Mouse (Mus musculus): ENCODE data around the gene Gtf3c5.

The Gtf3c5 gene

GRCm38 (mm10) chr2:28583651-28584050 lies at the start of gene Gtf3c5:
Gene Gtf3c5 (minus strand): TSS chr2:28583751.
- no peak for DNase-seq (ENCODE audit: low spot score)

DNA sequence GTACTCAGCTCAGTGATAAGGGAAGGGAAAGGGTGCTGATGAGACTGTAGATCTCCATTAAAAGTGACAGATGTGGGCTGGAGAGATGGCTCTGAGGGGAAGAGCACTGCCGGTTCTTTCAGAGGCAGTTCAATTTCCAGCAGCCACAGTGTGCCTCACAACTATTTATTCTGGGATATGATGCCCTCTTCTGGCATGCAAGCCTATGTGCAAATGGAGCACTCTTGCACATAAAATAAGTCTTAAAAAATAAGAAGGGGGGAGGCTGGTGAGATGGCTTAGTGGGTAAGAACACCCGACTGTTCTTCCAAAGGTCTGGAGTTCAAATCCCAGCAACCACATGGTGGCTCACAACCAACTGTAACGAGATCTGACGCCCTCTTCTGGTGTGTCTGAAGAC lies 49.6 kb upstream of the Gtf3c5 start:
- DNase-seq (ENCODE audit: low spot score): no peak

GRCm38 (mm10) chr2:28632626-28633025 lies 49.1 kb upstream of the Gtf3c5 start:
- DNase-seq (ENCODE audit: low spot score): no peak

DNA sequence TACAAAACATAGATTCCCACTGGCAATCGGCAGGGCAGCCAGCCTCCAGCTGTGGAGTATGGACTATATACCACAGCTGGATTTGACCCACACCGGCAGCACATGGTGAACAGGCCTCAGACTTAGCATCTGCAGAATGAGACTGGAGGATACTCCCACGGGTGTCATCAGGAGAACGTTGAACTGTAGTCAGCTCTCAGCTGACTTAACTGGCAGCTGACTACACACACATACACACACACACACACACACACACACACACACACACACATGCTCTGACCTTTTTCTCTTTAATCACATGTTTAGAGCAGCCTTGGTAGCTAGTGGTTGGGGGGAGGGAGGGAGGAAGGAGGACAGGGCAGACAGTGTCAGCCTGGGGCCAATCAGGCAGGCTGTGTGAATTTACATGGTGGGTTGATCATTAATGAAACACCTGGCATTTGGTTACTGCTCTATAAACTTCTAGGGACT lies 46.4 kb upstream of the Gtf3c5 start:
- no peak for DNase-seq (ENCODE audit: low spot score)

GRCm38 (mm10) chr2:28628053-28628452 lies 44.5 kb upstream of the Gtf3c5 start:
- DNase-seq (ENCODE audit: low spot score): no peak

GRCm38 (mm10) chr2:28626038-28626437 lies 42.5 kb upstream of the Gtf3c5 start:
- DNase-seq (ENCODE audit: low spot score): no peak

DNA sequence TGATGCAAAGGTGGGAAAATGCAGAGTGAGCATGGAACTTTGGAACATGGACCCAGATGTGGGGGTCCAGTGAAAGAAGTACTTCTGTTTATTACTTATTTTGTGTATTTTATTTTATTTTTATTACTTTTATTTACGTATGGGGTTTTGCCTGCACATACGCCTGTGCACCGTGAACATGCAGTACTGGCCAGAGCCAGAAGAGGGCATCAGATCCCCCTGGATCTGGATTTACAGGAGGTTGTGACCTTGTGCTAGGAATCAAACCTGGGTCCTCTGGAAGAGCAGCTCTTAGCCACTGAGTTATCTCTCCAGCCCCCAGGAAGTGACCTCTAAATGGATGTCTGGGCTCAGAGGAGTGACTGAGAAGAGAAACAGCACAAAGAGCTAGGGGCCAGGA lies 41.3 kb upstream of the Gtf3c5 start:
- DNase-seq (ENCODE audit: low spot score): no peak

DNA sequence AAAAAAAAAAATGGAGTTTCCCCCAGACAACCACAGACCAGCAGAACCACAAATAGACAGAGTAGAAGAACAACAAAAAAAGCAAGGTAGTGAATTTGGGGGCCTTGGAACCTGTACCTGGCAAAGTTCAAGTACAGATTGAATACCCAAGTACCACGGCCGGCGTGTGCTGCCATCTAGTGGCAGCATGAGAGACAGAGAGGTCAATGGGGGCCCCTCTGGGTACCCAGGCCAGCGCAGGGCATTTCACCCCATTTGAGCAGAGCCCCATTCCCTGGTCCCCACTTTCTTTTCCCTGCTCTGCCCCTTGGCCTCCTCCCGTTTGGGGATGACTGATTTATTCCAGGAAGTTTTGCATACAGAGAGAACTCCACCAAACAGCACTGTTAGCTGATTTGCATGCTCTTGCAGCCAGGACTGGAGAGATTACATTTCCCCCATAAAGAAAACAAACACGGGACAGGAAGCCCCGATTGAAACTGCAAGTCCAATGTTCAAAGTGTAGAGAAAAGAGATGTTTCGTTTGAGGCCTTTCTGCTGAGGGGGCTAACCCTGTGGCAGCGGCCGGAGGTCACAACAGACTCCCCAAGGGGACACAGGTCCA lies 39.1 kb upstream of the Gtf3c5 start:
- DNase-seq (ENCODE audit: low spot score): peak; percentile 59

- DNase-seq (ENCODE audit: low spot score): peak; percentile 46
Observed at GRCm38 (mm10) chr2:28621664-28622171, 38.2 kb upstream of the Gtf3c5 start, which contains the start of gene Gfi1b. Gene Gfi1b (minus strand): TSS chr2:28621982.

DNA sequence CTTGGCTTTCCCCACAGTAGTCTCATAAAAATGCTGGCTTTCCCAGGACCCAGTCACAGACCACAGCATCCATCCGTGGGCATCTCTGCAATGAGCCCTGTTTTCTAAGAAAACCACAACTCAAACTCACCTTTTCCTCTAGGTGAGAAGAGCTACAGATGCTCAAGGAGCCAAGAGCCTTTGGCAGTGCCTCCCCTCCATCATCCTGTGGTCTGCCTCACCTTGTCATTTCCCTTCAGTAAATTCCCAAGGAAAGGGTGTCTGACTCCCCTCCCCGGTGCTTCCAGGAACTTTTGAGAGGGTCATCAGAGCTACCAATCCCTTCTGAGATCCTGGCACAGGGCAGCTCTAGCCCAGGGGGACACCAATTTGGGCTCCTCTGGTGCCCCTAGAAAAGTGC lies 37.6 kb upstream of the Gtf3c5 start:
- no peak for DNase-seq (ENCODE audit: low spot score)

DNA sequence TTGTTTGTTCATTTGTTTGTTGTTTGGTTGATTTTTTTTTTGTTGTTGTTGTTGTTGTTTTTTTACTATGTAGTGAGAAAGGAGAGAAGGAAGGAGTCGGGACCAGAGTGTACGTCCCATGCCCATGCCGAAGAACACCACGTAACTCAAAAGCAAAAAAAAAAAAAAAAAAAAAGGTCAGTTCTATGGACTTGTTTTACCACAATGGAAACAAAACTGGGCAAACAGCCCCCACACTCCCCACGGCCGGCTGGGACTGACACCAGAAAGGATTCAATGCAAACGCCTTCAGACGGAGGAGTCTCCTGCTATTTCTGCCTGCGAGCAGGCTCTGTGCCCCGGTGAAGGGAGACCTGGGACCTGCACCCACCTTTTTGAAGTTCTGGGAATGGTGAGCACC lies 37.0 kb upstream of the Gtf3c5 start:
- DNase-seq (ENCODE audit: low spot score): no peak

DNA sequence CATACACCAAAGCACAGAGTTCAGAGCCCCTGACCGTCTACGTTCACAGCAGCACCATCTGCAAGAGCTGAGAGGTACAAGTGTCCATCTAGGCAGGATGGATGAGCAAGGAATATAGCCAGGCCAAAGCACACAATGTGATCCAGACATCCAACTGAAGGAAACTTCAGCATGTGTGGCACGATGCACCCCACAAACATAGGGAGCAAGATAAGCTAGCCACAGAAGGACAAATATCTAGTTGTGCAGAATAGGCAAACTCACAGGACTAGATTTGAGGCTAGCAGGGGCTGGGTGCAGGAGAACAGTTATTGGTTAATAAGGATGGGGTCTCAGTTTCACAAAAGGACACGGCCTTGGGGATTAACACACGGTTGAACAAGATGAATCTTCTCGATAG lies 35.8 kb upstream of the Gtf3c5 start:
- DNase-seq (ENCODE audit: low spot score): no peak

- no peak for DNase-seq (ENCODE audit: low spot score)
Observed at GRCm38 (mm10) chr2:28618777-28619336, 35.3 kb upstream of the Gtf3c5 start.

- no peak for DNase-seq (ENCODE audit: low spot score)
Observed at GRCm38 (mm10) chr2:28617498-28618486, 34.2 kb upstream of the Gtf3c5 start.

DNA sequence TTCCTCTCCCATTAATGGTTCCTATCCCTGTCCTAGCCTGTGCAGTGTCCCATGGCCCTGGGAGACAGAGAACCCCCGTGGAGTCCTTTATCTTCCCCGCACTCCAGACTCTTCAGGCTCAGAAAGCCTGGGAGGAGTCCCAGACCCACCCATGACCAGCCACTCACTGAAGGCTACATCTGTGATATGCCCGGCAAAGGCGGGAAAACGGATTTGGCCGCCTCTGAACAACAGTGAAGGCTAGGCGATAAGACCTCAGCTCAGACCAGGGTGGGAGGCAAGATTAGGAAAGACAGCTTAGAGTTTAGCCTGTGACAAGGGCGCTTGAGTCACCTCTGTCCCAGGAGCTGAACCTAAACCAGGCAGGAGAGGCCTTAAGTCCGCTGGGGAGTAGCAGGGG lies 33.3 kb upstream of the Gtf3c5 start:
- DNase-seq (ENCODE audit: low spot score): no peak

DNA sequence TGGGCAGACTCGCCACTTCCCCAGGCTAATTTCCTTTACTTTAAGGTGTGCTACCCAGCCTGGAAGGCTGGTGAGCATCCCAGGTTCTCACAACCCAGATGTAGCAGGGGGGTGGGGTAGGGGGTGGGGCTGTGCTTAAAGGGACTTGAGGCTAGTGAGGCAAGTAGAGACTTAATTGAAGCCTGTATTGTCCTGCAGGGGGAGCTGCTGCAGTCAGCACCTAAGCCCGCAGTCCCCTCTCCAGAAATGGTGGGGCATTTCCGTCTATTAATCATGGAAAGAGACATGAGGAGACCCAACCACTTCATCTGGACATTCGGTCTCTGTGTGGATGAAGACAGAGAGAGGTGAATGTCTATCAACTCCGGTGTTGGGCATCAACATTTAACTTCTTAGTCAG lies 32.8 kb upstream of the Gtf3c5 start:
- no peak for DNase-seq (ENCODE audit: low spot score)

DNA sequence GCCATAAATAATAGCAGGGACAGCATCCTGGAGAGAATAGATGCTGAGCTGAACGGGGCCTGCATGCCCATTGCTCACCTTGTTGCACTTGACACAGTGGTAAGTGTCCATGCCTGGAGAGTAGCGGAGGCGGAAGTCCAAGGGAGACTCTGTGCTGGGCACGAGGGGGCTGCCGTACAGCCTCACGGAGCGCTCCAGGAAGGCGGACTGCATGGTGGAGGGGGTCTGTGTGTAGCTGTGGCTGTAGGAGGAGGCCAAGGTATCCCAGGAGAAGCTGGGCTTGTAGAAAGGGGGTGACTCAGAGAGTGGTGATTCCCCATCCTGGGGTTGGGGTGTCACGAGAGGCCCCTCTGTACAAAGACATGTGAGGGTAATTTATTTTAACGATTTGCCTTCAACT lies 30.0 kb upstream of the Gtf3c5 start:
- no peak for DNase-seq (ENCODE audit: low spot score)

- DNase-seq (ENCODE audit: low spot score): no peak
Observed at GRCm38 (mm10) chr2:28612436-28613063, 29.0 kb upstream of the Gtf3c5 start.

DNA sequence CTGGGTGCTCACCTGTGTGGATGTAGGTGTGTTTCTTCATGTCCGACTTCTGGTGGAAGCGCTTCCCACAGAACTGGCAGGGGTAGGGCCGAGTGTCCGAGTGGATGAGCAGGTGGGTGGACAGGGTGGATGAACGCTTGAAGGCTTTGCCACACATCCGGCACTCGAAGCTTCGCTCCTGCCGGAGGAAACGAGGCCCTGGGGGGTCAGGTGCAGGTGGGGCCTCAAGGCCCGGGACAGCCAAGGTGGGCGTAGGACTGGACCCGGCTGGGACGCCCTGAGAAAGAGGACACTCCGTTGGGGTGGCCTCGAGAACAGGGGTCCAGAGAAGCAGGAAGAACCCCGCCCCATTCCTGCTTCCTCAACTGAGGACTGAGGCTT lies 27.8 kb upstream of the Gtf3c5 start:
- DNase-seq (ENCODE audit: low spot score): no peak

- DNase-seq (ENCODE audit: low spot score): no peak
Observed at GRCm38 (mm10) chr2:28610716-28611406, 27.3 kb upstream of the Gtf3c5 start.

DNA sequence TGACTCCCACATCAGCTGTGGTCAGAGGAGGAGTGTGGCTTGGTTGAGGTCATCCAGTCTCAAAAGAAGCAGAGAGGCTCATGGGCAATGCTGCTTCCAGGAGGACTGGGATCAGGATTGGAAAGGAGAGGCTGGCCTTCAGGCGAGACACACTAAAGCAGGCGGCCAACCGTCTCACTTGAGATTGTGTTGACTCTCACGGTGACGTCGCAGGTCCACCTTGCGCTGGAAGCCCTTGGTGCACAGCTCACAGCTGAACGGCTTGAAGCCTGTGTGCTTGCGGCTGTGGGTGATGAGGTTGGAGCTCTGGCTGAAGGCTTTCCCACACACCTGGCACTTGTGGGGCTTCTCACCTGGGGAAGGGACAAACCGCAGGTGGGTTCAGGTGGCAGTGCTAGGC lies 26.3 kb upstream of the Gtf3c5 start:
- no peak for DNase-seq (ENCODE audit: low spot score)

Measured in adipocyte (in vitro differentiated cells).